Mouse (Mus musculus) frontal cortex, postnatal 14 days (tissue): ENCODE results near the gene Gucy1b1.

Source experiments
- DNase-seq, 2 experiments: peaks; one replicate each; pipeline ENCODE4 v3.0.0; 2022; ENCODE audit warnings: low spot score in 2 of 2

Gucy1b1 gene

GRCm38 (mm10) chr3:82036262-82037044 lies 38.0 kb downstream of the Gucy1b1 start:
- no peak for DNase-seq

GRCm38 (mm10) chr3:82030008-82030748 lies 44.3 kb downstream of the Gucy1b1 start:
- no peak for DNase-seq

- DNase-seq = no peak
Observed at GRCm38 (mm10) chr3:82029229-82029628, 45.3 kb downstream of the Gucy1b1 start.

- DNase-seq = no peak
Observed at GRCm38 (mm10) chr3:82027286-82027685, 47.2 kb downstream of the Gucy1b1 start.

- DNase-seq = no peak
Observed at GRCm38 (mm10) chr3:82023065-82023464, 51.4 kb downstream of the Gucy1b1 start.

- no peak for DNase-seq
Observed at GRCm38 (mm10) chr3:82022421-82022920, 52.0 kb downstream of the Gucy1b1 start.

GRCm38 (mm10) chr3:82014148-82014703 lies 60.3 kb downstream of the Gucy1b1 start:
- no peak for DNase-seq

- DNase-seq = no peak
Observed at GRCm38 (mm10) chr3:82007002-82007401, 67.5 kb downstream of the Gucy1b1 start.

GRCm38 (mm10) chr3:81995988-81996387 lies 78.5 kb downstream of the Gucy1b1 start:
- DNase-seq = no peak

- no peak for DNase-seq
Observed at GRCm38 (mm10) chr3:81995371-81995770, 79.1 kb downstream of the Gucy1b1 start.

GRCm38 (mm10) chr3:81990531-81990930 lies 84.0 kb downstream of the Gucy1b1 start:
- no peak for DNase-seq

GRCm38 (mm10) chr3:81989692-81990141 lies 84.8 kb downstream of the Gucy1b1 start:
- DNase-seq = no peak

GRCm38 (mm10) chr3:81987628-81988027 lies 86.9 kb downstream of the Gucy1b1 start:
- DNase-seq = no peak

GRCm38 (mm10) chr3:81986103-81986502 lies 88.4 kb downstream of the Gucy1b1 start:
- no peak for DNase-seq

GRCm38 (mm10) chr3:81985100-81985499 lies 89.4 kb downstream of the Gucy1b1 start:
- DNase-seq = no peak

- DNase-seq = no peak
Observed at GRCm38 (mm10) chr3:81983120-81983895, 91.2 kb downstream of the Gucy1b1 start.
